Mouse (Mus musculus): Measurements from ENCODE around the gene Ppp1r9b.

DNA sequence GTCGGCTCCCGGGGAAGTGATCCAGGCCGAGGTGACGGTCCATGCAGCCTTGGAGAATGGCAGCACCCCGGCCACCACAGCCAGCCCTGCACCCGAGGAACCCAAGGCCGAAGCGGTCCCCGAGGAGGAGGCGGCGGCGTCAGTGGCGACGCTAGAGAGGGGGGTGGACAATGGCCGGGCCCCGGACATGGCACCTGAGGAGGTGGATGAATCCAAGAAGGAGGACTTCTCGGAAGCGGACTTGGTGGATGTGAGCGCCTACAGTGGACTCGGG lies 1.6 kb downstream of the Ppp1r9b start:
- TF ChIP-seq CTCF (IDR thresholded peaks at IDR 0.05; ENCODE audit: borderline replicate concordance, extremely low read depth, insufficient read depth, insufficient read length) (no peak), POLR2A (IDR thresholded peaks at IDR 0.05; ENCODE audit: borderline replicate concordance, extremely low read depth, insufficient read depth, insufficient read length, poor library complexity, severe bottlenecking) (no peak)

Measured in brain, embryonic 14.5 days (tissue).